Mouse (Mus musculus) forebrain, postnatal 0 days (tissue): ENCODE results near the gene Gm960. TPM values are rescaled to one million over a fixed set of nuclear protein-coding genes. Genes with fewer than 3 reads are reported as not detected.

ENCODE experiments used
- ATAC-seq: fragments of 200-750 bp; cut with Nextera tagmentation; 2 replicates; pipeline ENCODE4 v1.8.0; 2017; ENCODE audit warnings: mild to moderate bottlenecking, moderate library complexity
- DNase-seq: peaks from one replicate; pipeline ENCODE4 v3.0.0-alpha.2; 2015
- H3K27ac ChIP-seq: fragments of 300-500 bp; sonication (generic); 2 replicates; pipeline ENCODE4 v1.5.1; 2014; ENCODE audit warnings: low read depth, mild to moderate bottlenecking, antibody characterized with exemption, low read length, moderate library complexity, mixed read lengths
- H3K27me3 ChIP-seq: fragments of 300-500 bp; sonication (generic); 2 replicates; pipeline ENCODE4 v1.6.1; 2014; ENCODE audit warnings: mild to moderate bottlenecking, low read length, mixed read lengths; ENCODE audit not compliant: insufficient read depth
- H3K36me3 ChIP-seq: fragments of 300-500 bp; sonication (generic); 2 replicates; pipeline ENCODE4 v1.6.1; 2014; ENCODE audit warnings: mild to moderate bottlenecking, moderate library complexity; ENCODE audit not compliant: insufficient read depth
- H3K4me1 ChIP-seq: fragments of 300-500 bp; sonication (generic); 2 replicates; pipeline ENCODE4 v1.6.1; 2014; ENCODE audit warnings: antibody characterized with exemption; ENCODE audit not compliant: insufficient read depth
- H3K4me2 ChIP-seq: fragments of 300-500 bp; sonication (generic); 2 replicates; pipeline ENCODE4 v1.6.1; 2014; ENCODE audit warnings: low read depth, mild to moderate bottlenecking, moderate library complexity
- H3K4me3 ChIP-seq: fragments of 300-500 bp; sonication (generic); 2 replicates; pipeline ENCODE4 v1.5.1; 2014; ENCODE audit warnings: low read depth, low read length, mixed read lengths
- H3K9ac ChIP-seq: fragments of 300-500 bp; sonication (generic); 2 replicates; pipeline ENCODE4 v1.6.1; 2014; ENCODE audit warnings: mild to moderate bottlenecking
- H3K9me3 ChIP-seq: fragments of 300-500 bp; sonication (generic); 2 replicates; pipeline ENCODE4 v1.6.1; 2016; ENCODE audit warnings: low read length
- CTCF ChIP-seq: sonication (generic); IDR thresholded peaks from 2 replicates; pipeline ENCODE4 v1.5.1; 2016; ENCODE audit warnings: antibody characterized with exemption, control low read depth, low read depth
- WGBS: fragments of 180-500 bp; shearing (Covaris S2); extraction: QIAGEN DNeasy Blood & Tissue Kit; methylation state at CpG from one replicate; pipeline ENCODE4 v1.1.7; 2014; 5-methylcytosine and 5-hydroxymethylcytosine counted together
- polyA plus RNA-seq: library from polyadenylated mRNA; unstranded; fragments of >200 nt; fragmentation: Nextera tagmentation; extraction: Ambion mirVana; gene quantifications from 2 replicates; pipeline ENCODE4 v1.2.1, GENCODE M21; 2015
- total RNA-seq: library from RNA; depleted of rRNA; stranded (reverse); fragments of >200 nt; gene quantifications from 2 replicates; pipeline ENCODE4 v1.2.3, GENCODE M21; 2014

Gene Gm960
- total and polyA plus RNA-seq, 2 experiments from 2014 or later, result 4.5 to 7.3 TPM

GRCm38 (mm10) chr19:4612181-4612961 is 86.1 kb downstream of the Gm960 start:
- TF ChIP-seq CTCF, result no peak
- H3K36me3 ChIP-seq, result peaks cover 37% of the 10 kb centered on the region
- WGBS, result 93% methylated on average over 19 of the region's 19 CpGs
- DNase-seq, result no peak
- H3K9me3 ChIP-seq, result no peaks in the 10 kb centered on the region
- no peak overlapping the region for H3K4me3 ChIP-seq
- no peak overlapping the region for H3K27ac ChIP-seq
- no peak overlapping the region for H3K9ac ChIP-seq
- ATAC-seq, result no peak
- H3K4me1 ChIP-seq, result 0 out of 2 replicates have a peak, but pooled peaks cover 9% of the 10 kb centered on the region
- no peaks in the 10 kb centered on the region for H3K27me3 ChIP-seq
- H3K4me2 ChIP-seq, result no peak overlapping the region

GRCm38 (mm10) chr19:4610109-4610508 is 88.4 kb downstream of the Gm960 start:
- 55% methylated on average over 4 of the region's 4 CpGs for WGBS
- 0 out of 2 replicates have a peak, but pooled peaks cover 6% of the 10 kb centered on the region for H3K4me1 ChIP-seq
- H3K4me3 ChIP-seq, result no peak overlapping the region
- peaks cover 37% of the 10 kb centered on the region for H3K36me3 ChIP-seq
- no peak overlapping the region for H3K27ac ChIP-seq
- no peaks in the 10 kb centered on the region for H3K27me3 ChIP-seq
- TF ChIP-seq CTCF, result no peak
- H3K4me2 ChIP-seq, result no peak overlapping the region
- DNase-seq (no peak), ATAC-seq (no peak)
- H3K9me3 ChIP-seq, result no peaks in the 10 kb centered on the region
- no peak overlapping the region for H3K9ac ChIP-seq

- 0 out of 2 replicates have a peak, but pooled peaks cover 3% of the 10 kb centered on the region for H3K4me1 ChIP-seq
- H3K4me2 ChIP-seq, result no peak overlapping the region
- DNase-seq (no peak), ATAC-seq (no peak)
- H3K27me3 ChIP-seq, result no peaks in the 10 kb centered on the region
- 83% methylated on average over 4 of the region's 4 CpGs for WGBS
- H3K4me3 ChIP-seq, result no peak overlapping the region
- peaks cover 31% of the 10 kb centered on the region for H3K36me3 ChIP-seq
- H3K27ac ChIP-seq, result no peak overlapping the region
- H3K9ac ChIP-seq, result no peak overlapping the region
- TF ChIP-seq CTCF, result no peak
- no peaks in the 10 kb centered on the region for H3K9me3 ChIP-seq
Measured at GRCm38 (mm10) chr19:4608511-4608910, 90.0 kb downstream of the Gm960 start.

GRCm38 (mm10) chr19:4607406-4607805 is 91.1 kb downstream of the Gm960 start:
- H3K4me1 ChIP-seq, result no peaks in the 10 kb centered on the region
- no peak overlapping the region for H3K9ac ChIP-seq
- TF ChIP-seq CTCF, result no peak
- H3K4me2 ChIP-seq, result no peak overlapping the region
- 91% methylated on average over 12 of the region's 12 CpGs for whole genome bisulfite sequencing
- no peak overlapping the region for H3K4me3 ChIP-seq
- no peak overlapping the region for H3K27ac ChIP-seq
- H3K9me3 ChIP-seq, result no peaks in the 10 kb centered on the region
- ATAC-seq (no peak), DNase-seq (no peak)
- H3K27me3 ChIP-seq, result no peaks in the 10 kb centered on the region
- H3K36me3 ChIP-seq, result peaks cover 20% of the 10 kb centered on the region

- no peak overlapping the region for H3K4me2 ChIP-seq
- H3K4me3 ChIP-seq, result no peak overlapping the region
- H3K36me3 ChIP-seq, result peaks cover 8% of the 10 kb centered on the region; the same call in 1 of the 2 replicates
- no peaks in the 10 kb centered on the region for H3K9me3 ChIP-seq
- H3K9ac ChIP-seq, result no peak overlapping the region
- DNase-seq, result no peak
- 93% methylated on average over 4 of the region's 4 CpGs for WGBS
- H3K4me1 ChIP-seq, result no peaks in the 10 kb centered on the region
- TF ChIP-seq CTCF, result no peak
- ATAC-seq, result no peak
- H3K27ac ChIP-seq, result no peak overlapping the region
- no peaks in the 10 kb centered on the region for H3K27me3 ChIP-seq
Measured at GRCm38 (mm10) chr19:4605654-4606053, 92.8 kb downstream of the Gm960 start.

- H3K36me3 ChIP-seq, result no peaks in the 10 kb centered on the region; the same call in 1 of the 2 replicates
- ATAC-seq, result no peak; the same call in 1 of the 2 replicates
- H3K9me3 ChIP-seq, result no peaks in the 10 kb centered on the region
- 43% methylated on average over 24 of the region's 24 CpGs for WGBS
- TF ChIP-seq CTCF, result peak; percentile 53
- H3K27ac ChIP-seq, result no peak overlapping the region
- no peak overlapping the region for H3K4me2 ChIP-seq
- no peak for DNase-seq
- H3K9ac ChIP-seq, result no peak overlapping the region
- no peaks in the 10 kb centered on the region for H3K27me3 ChIP-seq
- no peaks in the 10 kb centered on the region for H3K4me1 ChIP-seq
- H3K4me3 ChIP-seq, result no peak overlapping the region
Measured at GRCm38 (mm10) chr19:4603801-4604723, 94.4 kb downstream of the Gm960 start.

GRCm38 (mm10) chr19:4602459-4602858 is 96.0 kb downstream of the Gm960 start:
- Histone ChIP-seq H3K27me3 (no peaks in the 10 kb centered on the region), H3K36me3 (no peaks in the 10 kb centered on the region; the same call in 1 of the 2 replicates), H3K9me3 (no peaks in the 10 kb centered on the region), H3K9ac (no peak overlapping the region), H3K4me3 (no peak overlapping the region), H3K4me1 (no peaks in the 10 kb centered on the region), H3K27ac (no peak overlapping the region), H3K4me2 (no peak overlapping the region)
- no peak for DNase-seq
- no peak for ATAC-seq
- no peak for TF ChIP-seq CTCF
- 90% methylated on average over 20 of the region's 20 CpGs for WGBS
